Mouse (Mus musculus) v-Abl transformed pro-B cells (cell line): ENCODE measurements around the gene Spata2l.
"Not testable (repeated sequence)": the region's sequence is repeated elsewhere in the genome, so short reads cannot be mapped to it uniquely, and the experiment has no call there.

Experiments
- in situ Hi-C, 2 experiments: fragments of 400-800 bp; cut with MboI; formaldehyde crosslinking; loops; one replicate each; pipeline ENCODE4 v1.15.1; 2025; ENCODE audit not compliant: unreplicated experiment in 2 of 2

Spata2l gene

DNA sequence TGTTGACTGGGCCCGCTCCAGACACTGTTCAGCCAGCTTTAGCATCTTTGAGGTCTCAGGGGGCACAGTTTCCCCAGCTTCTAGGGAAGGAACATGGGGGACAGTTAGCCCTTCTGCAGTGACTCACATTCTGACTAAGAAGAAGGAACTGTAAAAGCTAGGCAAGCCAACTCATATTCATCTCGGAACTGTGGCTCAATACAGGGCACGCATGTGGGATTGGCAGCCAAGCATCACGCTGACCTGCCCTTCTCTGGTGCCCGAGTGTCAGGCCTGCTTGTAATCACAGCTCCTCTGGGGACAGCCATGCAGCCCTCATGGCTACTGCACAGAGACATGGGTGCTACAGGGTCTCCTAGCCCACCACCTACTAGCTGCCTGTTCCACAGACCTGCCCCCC, 14.9 kb upstream of the Spata2l start:
- in situ Hi-C loops: no loop called here

DNA sequence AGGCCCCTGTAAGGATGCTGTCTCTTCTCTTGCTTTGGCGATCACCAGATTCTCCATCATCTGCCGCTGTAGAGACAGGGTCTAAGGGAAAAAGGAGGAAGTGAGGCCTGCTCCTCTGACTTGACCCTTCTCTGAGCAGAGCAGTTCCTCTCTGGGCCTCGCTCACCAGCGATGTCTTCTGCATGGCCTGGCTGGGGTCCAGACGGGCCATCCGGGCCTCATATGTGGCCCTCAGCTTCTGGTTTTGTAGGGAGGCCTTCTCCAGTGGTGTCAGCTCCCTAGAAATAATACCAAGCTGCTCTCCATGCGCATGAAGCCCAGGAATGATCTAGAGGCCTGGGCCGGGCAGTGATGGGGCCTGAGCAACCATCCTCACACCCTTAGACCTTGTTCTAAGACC, 12.6 kb upstream of the Spata2l start:
- in situ Hi-C loops: no loop called here

DNA sequence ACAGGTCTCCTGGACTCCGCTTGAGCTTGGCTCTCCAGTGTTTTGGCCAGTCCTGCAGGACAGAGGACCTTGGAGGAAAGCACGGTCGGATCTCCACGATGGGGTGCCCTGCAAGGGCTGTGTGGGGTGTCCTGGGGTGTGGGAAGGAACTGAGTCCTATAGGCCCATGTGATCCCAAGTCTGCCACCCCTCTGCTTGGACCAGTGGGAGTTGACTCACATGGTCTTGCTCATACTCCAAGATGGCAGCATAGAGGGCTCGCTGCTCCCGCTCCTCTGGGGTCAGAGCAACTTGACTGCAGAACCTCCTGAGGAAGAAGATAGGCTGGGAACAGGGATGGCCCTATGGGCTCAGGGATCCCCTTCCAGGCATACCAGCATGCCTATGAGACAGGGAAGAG, 11.7 kb upstream of the Spata2l start:
- in situ Hi-C loops: no loop called here

DNA sequence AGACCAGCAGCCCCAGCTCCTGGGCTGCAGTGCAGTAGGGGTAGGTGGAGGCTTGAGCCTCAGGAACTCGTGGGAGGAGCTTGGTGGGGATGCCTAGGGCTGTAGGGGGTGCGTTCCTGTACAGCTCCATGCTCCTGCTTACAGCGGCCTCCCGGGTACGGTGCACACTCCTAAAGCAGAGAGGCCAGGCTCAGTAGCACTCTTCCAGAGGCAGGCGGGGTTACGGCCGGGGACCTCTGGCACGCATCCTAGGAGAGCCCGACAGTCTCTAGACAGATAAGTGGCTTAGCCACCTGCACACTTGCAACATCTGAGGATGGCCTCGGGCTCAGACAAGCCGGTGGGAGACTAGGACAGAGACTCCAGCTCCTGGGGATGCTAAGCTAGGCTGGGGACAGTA, 9.5 kb upstream of the Spata2l start:
- in situ Hi-C loops: no loop called here

DNA sequence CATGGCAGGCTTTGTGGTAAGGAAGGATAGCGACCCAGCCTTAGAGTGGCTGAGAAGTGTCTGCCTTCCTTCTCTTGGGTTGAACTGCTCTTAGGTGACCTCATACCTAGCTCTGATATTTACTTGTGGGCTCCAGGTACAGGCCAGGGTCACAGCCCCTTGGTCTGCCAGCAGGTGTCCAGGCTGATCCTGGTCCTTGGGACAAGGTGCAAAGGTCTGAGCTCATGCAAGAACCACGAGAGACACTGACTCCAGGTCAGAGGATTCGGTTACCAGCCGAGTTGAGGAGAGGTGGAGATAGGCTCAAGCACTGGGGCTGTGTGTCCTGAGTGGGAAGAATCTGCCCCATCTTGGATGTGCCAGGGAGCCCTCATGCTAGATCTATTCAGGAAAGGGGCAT, 8.3 kb upstream of the Spata2l start:
- in situ Hi-C loops: no loop called here

DNA sequence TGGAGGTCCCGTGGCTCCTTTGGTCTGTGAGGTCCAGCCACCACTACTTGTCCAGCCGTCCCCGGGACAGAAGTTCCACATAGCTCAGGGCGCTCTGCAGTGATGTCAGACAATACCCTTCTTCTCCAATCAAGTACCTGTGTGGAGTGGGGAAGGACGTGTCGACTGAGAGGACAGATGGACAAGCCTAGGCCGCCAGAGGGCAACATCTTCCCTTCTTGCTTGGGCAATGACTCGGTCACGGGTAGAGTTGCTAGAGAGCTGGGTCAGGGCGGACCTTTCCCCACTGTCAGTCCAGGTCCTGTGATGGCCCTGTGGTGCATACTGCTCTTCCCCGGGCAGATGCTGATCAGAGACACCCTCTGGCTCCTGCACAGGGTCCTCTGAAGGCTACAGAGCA, 7.0 kb upstream of the Spata2l start:
- in situ Hi-C loops: no loop called here

DNA sequence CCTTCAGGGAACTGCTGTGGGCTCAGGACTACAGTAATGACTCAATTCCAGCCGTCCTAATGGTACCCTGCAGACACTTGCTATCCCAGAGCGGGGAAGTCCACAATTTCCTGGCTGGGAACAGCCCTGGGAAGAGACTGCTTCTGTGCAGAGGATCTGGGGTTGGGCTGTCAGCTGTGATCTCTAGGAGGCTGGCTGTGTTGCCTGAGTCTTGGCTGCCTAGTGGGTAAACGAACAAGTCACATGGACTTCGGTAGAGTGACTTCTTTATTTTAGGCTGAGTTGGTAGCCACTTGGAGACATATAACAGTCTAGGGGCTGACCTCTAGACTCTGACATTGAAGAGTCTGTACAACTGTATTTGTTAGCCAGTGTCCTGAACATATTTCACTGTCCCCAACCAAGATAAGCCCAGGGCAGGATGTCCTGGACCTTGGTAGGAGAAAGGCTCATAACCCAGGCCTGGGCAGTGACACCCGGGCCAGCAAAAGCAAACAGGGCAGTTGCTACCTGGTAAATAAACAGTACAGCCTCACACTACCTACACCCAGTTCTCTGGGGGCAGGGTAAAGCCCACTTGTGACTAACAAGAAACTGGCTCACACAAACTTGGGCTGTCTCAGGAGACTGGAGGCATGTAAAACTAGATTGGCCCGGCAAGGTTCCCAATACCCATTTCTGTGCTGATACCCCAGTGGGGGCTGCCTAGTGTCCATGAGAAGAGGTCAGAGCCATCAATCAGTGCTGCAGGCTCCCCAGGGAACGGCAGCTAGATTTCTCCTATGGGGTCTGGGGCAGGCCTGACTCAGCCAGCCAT, 6.3 kb upstream of the Spata2l start:
- in situ Hi-C loops: no loop called here

DNA sequence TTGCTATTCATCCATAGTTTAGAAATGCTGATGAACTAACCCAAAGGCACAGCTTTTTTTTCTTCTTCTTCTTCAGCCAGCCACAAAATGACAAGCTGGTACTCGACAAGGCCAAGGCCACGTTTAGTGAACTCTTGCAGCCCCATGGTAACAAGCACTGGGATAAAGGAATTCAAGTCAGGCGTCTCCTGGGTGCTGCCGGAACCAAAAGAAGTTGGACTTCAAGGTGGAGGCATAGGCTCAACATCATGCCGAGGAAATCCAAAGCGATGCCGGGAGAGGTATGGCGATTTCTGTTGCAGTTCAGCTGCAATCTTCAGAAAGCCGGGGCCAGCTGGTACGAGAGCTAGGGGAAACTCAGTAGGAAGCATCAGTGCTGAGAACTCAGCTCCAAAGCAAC, 3.4 kb upstream of the Spata2l start:
- in situ Hi-C loops: no loop called here

DNA sequence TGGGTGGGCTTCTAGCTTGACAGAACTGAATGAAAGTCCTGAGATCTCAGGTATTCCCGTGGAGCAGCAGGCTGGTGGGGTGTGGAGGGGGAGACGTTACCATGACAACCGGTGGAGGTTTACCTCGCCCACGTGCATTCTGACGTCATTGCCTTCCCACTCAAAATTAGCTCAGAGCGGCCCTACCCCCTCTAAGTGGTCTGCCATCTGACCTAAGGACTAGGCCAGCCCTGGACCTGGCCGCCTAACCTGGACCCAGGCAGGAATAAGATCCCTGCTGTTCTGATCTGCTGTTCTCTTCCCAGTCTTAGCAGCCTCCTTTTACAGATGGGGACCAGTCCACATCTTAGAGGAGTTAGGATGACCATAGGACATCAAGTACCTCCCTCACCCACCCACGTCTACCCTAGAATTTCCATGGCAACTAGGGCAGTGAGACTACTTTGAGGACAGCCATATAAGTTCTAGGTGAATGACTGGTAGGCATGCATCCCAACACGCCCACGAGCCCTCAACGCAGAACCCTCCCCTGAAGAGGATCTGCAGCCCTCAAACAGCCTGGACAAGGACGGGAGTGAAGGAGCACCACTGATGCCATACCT, 1.0 kb downstream of the Spata2l start:
- in situ Hi-C loops: no loop called here

DNA sequence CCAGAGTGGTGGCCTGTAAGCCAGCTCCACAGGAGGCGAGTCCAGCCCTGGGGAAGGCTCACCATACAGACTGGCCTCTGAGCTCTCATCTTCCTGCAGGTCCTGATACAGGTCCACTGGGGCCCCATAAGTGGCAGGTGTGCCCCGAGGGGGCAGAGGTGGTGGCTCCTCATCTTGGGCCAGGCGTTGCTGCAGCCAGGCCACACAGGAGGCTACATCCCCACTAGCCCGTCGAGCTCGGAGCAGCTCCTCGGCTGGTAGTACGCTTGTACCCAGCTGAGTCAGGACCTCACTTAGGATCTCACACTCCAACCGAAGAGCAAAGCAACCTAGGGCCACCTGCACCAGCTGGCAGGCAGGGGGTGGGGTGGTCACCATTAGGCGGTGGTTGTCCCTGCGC, 2.3 kb downstream of the Spata2l start:
- in situ Hi-C loops: no loop called here

DNA sequence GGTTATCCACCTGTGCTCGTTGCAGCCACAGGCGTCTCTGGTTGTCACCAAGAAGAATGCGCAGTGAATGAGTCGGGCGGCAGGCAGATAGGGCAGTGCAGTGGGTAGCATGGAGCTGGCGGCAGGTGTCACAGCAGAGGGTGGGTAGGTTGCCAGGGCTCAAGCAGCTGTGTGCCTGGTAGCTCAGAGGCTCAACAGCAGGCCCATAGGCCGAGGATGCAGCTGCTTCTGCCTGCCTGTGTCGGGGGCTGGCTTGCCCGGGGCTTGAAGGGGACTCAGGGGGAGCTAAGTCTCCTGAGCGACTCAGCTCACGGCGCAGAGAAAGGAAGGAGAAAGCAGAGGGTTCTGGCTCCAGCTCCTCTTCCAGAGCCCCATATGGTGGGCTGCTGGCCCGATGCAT, 2.7 kb downstream of the Spata2l start:
- in situ Hi-C loops: no loop called here

DNA sequence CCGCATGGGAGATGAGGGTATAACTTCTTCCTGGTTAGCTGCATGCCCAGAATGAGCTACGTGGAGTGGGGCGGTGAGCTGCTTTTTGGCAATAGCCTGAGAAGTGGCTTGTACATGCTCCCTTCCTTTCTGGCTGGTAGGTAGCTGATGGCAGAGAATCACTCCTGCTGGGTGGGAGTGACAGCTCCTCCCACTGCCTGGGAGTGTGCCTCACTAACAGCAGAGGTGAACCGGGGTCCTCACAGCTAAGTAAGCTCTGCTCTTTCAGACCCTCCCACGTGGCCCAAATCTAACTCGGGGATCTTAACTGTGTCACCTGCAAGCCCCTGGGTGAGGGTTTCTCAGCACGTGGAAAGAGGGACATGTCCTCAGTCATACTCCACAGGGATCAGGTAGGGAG, 3.5 kb downstream of the Spata2l start:
- in situ Hi-C loops: no loop called here

DNA sequence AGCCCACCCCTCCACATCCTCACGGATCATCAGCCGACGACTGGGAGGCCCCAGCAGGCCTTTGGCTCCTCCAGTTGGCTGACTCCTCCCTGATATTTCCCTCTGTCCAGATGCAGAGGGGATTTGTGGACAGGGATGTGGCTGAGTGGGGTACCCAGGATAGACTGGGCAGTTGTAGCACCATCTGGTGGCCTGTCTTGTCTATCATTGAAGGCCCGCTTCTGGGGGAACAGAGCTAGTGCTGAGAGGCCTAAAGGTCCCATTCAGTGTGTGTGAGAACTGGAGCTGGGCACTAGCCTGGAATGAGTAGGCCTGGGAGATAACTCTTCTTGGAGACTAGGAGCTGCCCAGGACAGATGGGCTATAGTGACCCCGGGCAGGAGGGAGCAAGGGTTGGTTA, 4.3 kb downstream of the Spata2l start:
- in situ Hi-C loops: no loop called here

DNA sequence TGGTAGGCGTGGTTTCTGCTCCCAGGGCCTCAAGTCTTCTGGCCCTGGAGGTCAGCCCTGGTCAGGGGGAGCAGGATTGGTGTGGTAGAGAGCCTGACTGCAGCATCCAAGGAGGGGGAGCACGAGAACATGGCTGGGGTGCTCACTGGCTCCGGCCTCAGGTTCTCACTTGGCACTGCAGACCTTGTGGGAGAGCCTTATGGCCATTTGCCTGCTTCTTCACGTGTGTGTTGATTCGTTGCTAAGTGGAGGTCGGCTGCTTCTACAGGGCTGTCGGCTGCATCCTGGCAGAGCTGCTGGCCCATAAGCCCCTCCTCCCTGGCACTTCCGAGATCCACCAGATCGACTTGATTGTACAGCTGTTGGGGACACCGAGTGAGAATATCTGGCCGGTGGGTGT, 5.7 kb downstream of the Spata2l start:
- in situ Hi-C loops: not testable (repeated sequence)

DNA sequence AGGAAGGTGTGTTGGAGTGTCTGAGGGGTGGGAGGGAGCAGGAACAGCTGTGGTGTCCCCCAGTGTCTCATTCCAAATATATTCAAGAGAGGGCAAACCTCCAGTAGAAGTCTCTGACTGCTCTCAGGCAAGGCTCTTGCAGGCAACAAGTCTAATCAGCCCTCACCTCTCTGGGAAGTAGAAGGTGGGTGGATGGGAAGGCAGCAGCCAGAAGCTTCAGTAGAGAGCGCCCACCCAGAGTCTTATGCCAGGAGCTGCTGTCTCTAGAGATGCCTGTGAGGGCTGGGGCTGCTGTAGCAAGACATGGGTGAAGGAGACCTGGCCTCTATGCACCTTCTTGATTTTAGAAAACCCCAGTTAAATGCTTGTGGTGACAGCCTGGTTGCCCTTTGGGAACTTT, 7.6 kb downstream of the Spata2l start:
- in situ Hi-C loops: loop anchor here in 1 of 2 experiments (10.0 kb wide), 1 partner anchor 854 kb away; the partner anchor contains the start of gene Zc3h18

DNA sequence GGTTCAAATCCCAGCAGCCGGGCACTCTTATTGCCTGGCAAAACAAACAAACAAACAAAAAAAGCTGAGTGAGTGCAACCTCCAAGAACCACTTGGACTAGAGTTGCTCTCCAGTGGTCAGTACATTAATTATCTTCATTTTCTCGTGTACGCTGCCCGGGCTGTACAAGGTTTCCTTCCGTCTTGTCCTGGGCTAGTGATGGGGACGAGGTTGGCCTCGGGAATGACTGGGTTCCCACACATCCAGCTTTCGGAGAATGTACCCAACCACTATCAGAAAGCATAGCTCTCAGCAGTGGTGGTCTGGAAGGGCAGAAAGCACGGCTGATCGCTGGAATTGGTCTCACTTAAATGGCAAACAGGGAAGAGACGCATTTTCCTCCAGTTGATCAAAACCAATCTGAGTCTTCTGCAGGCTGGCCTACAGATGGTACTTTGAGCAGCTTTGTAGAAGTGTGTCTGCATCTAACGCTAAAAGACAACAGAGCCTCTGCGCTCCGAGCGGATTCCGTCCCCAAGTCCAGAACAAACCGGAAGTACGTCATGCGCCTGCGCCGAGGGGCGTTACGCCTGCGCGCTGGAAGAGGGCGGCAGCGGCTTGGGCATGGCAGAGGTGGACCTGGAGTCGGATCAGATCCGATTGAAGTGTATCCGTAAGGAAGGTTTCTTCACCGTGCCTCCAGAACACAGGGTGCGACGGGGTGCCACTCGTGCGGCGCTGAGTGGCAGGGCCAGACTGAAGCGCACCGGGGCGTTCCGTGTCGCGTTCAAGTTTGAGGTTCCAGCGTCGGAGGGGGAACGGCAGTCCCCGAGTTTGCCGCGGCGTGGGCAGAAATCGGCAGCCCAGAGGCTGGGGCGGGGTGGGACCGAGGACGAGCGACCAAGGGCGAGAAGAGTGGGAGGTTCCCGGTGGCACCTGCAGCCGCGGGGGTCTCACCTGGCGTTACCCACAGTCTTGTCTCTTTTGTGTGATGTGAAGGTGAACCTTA, 11.5 kb downstream of the Spata2l start, which contains the start of gene Cdk10:
Cdk10 (plus strand) TSS at position 565 of the 989 bp plus-strand sequence.
- in situ Hi-C loops: loop anchor here in 1 of 2 experiments (10.0 kb wide), 1 partner anchor 850 kb away; the partner anchor contains the start of gene Zc3h18

DNA sequence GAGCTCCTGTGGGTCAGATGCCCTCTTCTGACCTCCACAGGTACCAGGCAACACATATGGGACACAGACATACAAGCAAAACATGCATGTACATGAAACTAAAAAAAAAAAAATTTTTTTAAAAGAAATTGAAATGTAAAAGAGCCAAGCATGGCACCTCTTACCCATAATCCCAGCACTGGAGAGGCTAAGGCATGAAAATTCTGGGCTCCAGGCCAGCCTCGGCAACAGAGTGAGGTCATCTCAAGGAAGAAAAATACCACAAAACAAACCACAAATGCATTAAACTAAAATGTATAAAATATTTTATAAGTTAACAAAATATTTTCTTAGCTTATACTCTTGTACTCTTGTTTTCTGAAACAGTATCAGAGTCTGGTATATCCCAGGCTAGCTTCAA, 15.1 kb downstream of the Spata2l start:
- in situ Hi-C loops: loop anchor here in 1 of 2 experiments (10.0 kb wide), 1 partner anchor 846 kb away; the partner anchor contains the start of gene Zc3h18

DNA sequence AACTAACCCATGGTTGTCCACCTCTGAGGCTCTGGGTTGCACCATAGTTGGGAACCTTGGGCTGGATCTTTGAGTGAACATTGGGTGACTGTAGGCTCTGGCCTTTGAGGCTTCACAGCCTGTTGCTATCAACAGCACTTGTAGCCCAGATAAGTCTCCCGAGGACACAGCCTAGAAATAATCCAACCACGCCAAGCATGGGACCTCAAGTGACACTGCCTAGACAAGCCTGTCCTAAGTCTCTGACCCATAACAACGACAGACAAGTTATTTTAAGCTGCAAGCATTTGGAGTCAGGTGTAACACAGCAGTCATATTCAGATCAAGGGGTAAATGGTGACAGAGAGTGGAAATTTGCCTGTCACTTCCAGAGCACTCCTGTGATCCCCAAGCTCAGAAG, 20.6 kb downstream of the Spata2l start:
- in situ Hi-C loops: loop anchor here in 1 of 2 experiments (10.0 kb wide), 1 partner anchor 69 kb away; no protein-coding TSS in a partner anchor

DNA sequence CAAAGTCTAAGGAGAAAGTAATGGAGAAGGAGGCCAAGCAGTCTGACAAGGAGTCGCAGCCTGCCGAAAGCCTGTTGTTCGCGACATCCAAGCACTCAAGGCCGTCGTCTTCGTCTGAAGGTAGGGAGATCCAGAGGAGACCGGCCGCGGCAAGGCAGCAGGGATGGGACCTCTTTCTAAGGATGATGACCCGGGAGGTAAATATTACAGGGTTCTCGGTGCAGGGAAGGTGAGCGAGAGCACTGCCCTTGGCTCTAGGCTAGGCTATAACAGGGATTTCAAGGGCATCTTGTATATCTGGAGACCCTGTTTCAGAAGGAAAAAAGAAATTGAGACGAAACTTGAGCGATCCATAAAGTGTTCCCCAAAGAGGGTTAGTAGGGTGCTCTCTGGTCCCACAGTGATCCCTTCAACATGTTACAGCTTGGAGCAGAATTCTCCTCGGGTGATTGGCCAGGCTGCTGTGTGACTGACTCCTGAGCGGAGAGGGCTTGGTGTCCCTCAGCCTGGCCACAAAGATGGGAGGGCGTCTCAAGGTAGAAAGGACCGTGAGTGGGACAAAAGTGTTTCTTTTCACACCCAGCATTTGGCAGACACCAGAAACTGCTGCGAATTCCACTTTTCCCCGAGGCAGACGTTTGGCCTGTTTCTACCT, 22.8 kb downstream of the Spata2l start:
- in situ Hi-C loops: loop anchor here (5.0 to 10.0 kb wide), 2 partner anchors 72 to 74 kb away; no protein-coding TSS in a partner anchor
